Mouse (Mus musculus) intestine, embryonic 15.5 days (tissue): Measurements from ENCODE around the gene Mrto4. TPM values are rescaled to one million over a fixed set of nuclear protein-coding genes. Genes with fewer than 3 reads are reported as not detected.

ENCODE experiments used
- ATAC-seq: fragments of 200-750 bp; cut with Nextera tagmentation; 2 replicates; pipeline ENCODE4 v1.8.0; 2017; ENCODE audit warnings: moderate TSS enrichment, moderate library complexity
- H3K27ac ChIP-seq: fragments of 300-500 bp; sonication (generic); 2 replicates; pipeline ENCODE4 v1.5.1; 2015; ENCODE audit warnings: mild to moderate bottlenecking, inconsistent platforms
- H3K27me3 ChIP-seq: fragments of 300-500 bp; sonication (generic); replicated peaks from 2 replicates; pipeline ENCODE4 v1.6.1; 2015; ENCODE audit warnings: inconsistent platforms
- H3K36me3 ChIP-seq: fragments of 300-500 bp; sonication (generic); 2 replicates; pipeline ENCODE4 v1.6.1; 2015; ENCODE audit warnings: inconsistent platforms
- H3K4me1 ChIP-seq: fragments of 300-500 bp; sonication (generic); replicated peaks from 2 replicates; pipeline ENCODE4 v1.6.1; 2015; ENCODE audit warnings: inconsistent platforms
- H3K4me2 ChIP-seq: fragments of 300-500 bp; sonication (generic); replicated peaks from 2 replicates; pipeline ENCODE4 v1.6.1; 2015; ENCODE audit warnings: mild to moderate bottlenecking, inconsistent platforms
- H3K4me3 ChIP-seq: fragments of 300-500 bp; sonication (generic); replicated peaks from 2 replicates; pipeline ENCODE4 v1.5.1; 2015; ENCODE audit warnings: inconsistent platforms
- H3K9ac ChIP-seq: fragments of 300-500 bp; sonication (generic); 2 replicates; pipeline ENCODE4 v1.6.1; 2015; ENCODE audit warnings: inconsistent platforms
- H3K9me3 ChIP-seq: fragments of 300-500 bp; sonication (generic); 2 replicates; pipeline ENCODE4 v1.6.1; 2016; ENCODE audit warnings: inconsistent platforms
- WGBS: fragments of 180-500 bp; shearing (Covaris S2); methylation state at CpG from one replicate; pipeline ENCODE4 v1.1.7; 2015; 5-methylcytosine and 5-hydroxymethylcytosine counted together
- polyA plus RNA-seq: library from polyadenylated mRNA; unstranded; fragments of >200 nt; fragmentation: Nextera tagmentation; extraction: Ambion mirVana; gene quantifications from 2 replicates; pipeline ENCODE4 v1.2.1, GENCODE M21; 2015

The Mrto4 gene
- polyA plus RNA-seq, 1 experiment from 2014 or later = 119 TPM

DNA sequence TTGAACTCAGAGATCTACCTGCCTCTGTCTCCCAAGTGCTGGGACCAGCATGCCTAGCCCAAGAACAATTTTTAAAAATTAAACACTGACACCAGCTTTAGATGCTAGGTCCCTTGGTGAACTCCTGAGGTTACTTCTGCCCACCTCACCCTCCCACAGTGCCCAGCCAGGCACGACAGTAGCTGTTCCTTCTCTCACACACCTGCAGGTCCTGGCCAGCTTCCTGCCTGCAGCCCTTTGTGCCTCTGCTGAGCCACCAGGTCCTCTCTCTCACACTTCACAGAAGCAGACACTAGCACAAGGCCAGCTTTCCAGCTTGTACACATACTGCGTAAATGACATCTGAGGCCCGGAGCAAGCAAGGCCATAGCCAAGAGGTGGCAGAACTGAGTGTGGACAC, 46.9 kb downstream of the Mrto4 start:
- no peak overlapping the region for H3K27ac ChIP-seq
- no peak overlapping the region for H3K9ac ChIP-seq
- WGBS = 93% methylated on average over 3 of the region's 3 CpGs
- H3K36me3 ChIP-seq = no peaks in the 10 kb centered on the region
- H3K4me1 ChIP-seq = 0 out of 2 replicates have a peak, but pooled peaks cover 6% of the 10 kb centered on the region
- no peak overlapping the region for H3K4me2 ChIP-seq
- ATAC-seq = no peak
- no peaks in the 10 kb centered on the region for H3K9me3 ChIP-seq
- H3K27me3 ChIP-seq = no peaks in the 10 kb centered on the region
- no peak overlapping the region for H3K4me3 ChIP-seq

DNA sequence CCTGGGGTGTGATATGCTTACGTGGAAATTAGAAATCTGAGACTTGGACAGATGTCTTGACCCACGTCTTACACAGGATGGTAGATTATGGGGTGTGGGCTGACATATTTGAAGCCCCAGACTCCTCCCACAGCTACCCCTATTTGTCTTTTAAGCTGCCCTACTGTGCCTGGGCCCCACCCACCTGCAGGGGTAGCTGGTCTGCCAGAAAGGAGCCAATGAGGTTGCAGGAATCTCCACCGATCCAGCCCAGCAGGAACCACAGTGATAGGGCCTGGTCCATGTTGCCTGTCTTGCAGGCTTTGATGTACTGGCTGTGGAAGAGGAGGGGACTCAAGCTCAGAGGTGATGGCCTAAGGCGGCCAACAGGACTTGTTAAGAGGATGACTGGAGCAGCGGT, 50.1 kb downstream of the Mrto4 start:
- peaks cover 2% of the 10 kb centered on the region; the same call in 1 of the 2 replicates for H3K36me3 ChIP-seq
- no peak overlapping the region for H3K9ac ChIP-seq
- H3K4me1 ChIP-seq = no peaks in the 10 kb centered on the region
- H3K4me2 ChIP-seq = no peak overlapping the region
- ATAC-seq = no peak
- H3K4me3 ChIP-seq = no peak overlapping the region
- H3K27me3 ChIP-seq = no peaks in the 10 kb centered on the region
- H3K9me3 ChIP-seq = no peaks in the 10 kb centered on the region
- H3K27ac ChIP-seq = no peak overlapping the region
- 67% methylated on average over 5 of the region's 5 CpGs for WGBS

DNA sequence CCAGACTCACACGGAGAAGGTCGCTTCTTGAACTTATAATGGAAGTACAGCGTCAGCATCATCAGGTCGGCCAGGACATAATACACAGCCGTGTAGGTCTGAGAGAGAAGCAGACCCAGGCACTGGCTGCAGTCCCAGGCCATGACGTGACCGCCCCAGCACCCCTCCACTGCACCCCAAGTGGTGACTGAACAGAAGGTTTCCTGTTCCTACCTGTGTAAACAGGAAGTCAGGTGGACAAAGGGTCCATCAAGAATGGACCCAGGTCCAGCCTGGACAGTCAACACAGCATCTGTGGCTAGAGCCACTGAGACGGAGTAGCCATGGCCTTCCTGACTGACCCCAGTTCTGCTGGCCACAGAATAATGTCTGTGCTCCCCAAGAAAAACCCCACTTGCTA, 50.6 kb downstream of the Mrto4 start:
- WGBS = 92% methylated on average over 8 of the region's 8 CpGs
- Histone ChIP-seq H3K27ac (no peak overlapping the region), H3K9ac (no peak overlapping the region), H3K36me3 (peaks cover 2% of the 10 kb centered on the region; the same call in 1 of the 2 replicates), H3K4me1 (no peaks in the 10 kb centered on the region), H3K9me3 (no peaks in the 10 kb centered on the region), H3K27me3 (no peaks in the 10 kb centered on the region), H3K4me3 (no peak overlapping the region), H3K4me2 (no peak overlapping the region)
- ATAC-seq = no peak

DNA sequence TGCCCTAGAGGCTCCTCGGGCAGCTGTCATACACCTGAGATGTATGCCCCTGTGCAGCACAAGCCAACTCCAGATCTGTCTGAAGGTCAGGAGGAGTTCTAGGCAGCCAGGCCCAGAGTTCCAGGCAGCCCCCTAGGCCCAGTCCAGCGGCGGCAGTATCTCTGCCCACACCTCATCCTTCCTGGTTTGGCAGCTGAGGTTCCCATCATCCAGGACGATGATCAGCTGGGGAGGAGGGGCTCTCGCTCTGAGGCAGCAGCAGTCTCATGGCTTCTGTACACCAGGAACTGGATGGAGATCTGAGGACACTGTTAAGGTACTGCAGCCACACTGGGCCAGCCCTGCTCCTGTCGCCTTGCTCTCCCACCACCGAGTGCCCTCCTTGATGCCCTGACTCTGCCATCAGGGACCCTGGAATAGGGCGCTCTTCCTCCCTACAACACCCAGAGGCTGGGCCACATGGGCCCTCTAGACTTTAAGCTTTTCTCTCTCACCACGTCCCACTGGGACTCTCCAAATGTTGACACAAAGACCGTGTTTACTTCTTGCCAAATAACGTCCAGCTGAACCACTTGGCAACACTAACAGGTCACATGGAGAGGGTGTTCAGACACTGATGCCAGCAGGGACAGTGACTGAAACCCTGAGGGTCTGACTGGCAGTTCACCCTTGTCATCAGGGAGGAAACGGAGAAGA, 53.6 kb downstream of the Mrto4 start:
- no peak overlapping the region for H3K4me3 ChIP-seq
- no peak overlapping the region for H3K4me2 ChIP-seq
- H3K36me3 ChIP-seq = peaks cover 2% of the 10 kb centered on the region; the same call in 1 of the 2 replicates
- no peak for ATAC-seq
- no peak overlapping the region for H3K27ac ChIP-seq
- no peaks in the 10 kb centered on the region for H3K4me1 ChIP-seq
- no peak overlapping the region for H3K9ac ChIP-seq
- WGBS = 78% methylated on average over 12 of the region's 12 CpGs
- no peaks in the 10 kb centered on the region for H3K9me3 ChIP-seq
- H3K27me3 ChIP-seq = no peaks in the 10 kb centered on the region

DNA sequence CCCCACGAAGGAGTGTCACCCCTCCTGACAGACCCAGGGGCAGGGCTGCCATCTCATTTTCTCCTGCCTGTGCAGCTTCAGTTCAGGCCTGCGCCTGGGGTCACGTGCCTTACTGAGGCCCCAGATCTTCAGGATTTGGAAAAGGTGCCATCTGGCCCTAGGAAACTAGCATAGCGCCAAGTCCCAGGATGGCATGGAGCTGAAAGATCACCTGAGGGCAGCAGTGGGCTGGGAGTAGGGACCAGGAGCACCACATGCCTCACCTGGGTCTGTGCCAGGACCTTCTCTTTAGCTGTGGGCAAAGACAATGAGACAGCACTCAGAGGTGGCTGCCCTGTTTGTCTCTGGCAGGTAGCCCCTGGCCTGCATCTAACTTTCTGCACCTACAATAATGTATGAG, 54.8 kb downstream of the Mrto4 start:
- H3K27ac ChIP-seq = no peak overlapping the region
- 90% methylated on average over 4 of the region's 4 CpGs for WGBS
- no peaks in the 10 kb centered on the region for H3K27me3 ChIP-seq
- no peak overlapping the region for H3K4me3 ChIP-seq
- no peak overlapping the region for H3K4me2 ChIP-seq
- no peaks in the 10 kb centered on the region for H3K9me3 ChIP-seq
- H3K4me1 ChIP-seq = no peaks in the 10 kb centered on the region
- peaks cover 2% of the 10 kb centered on the region; the same call in 1 of the 2 replicates for H3K36me3 ChIP-seq
- no peak overlapping the region for H3K9ac ChIP-seq
- ATAC-seq = no peak

Other genes with a start within 250 kb of the Mrto4 start
- 640 and 702 TPM in 2 replicates for gene Minos1, start 221.5 kb downstream of the Mrto4 start, polyA plus RNA-seq
- gene Capzb, start 159.7 kb downstream of the Mrto4 start, polyA plus RNA-seq = 410 and 425 TPM in 2 replicates
- gene Pqlc2, start 41.9 kb downstream of the Mrto4 start, polyA plus RNA-seq = 19.3 and 23.3 TPM in 2 replicates
- 170 and 186 TPM in 2 replicates for gene Akr7a5, start 41.8 kb downstream of the Mrto4 start, polyA plus RNA-seq
- 21.2 TPM in 2 replicates for gene Emc1, start within 50 bp of the Mrto4 start, polyA plus RNA-seq
- 52.7 and 59.0 TPM in 2 replicates for gene Ubr4, start within 50 bp of the Mrto4 start, polyA plus RNA-seq
- gene Iffo2, start 178.0 kb upstream of the Mrto4 start, polyA plus RNA-seq = 2.9 and 3.2 TPM in 2 replicates